Mouse (Mus musculus): ENCODE measurements around the gene Lpp. TPM values are rescaled to one million over a fixed set of nuclear protein-coding genes. Genes with fewer than 3 reads are reported as not detected.
A peak's percentile ranks its signal among the peaks of the same experiment; 100 is the strongest.

The Lpp gene
- polyA plus RNA-seq, 1 experiment from 2014 or later = 12.2 TPM

- Histone ChIP-seq H3K9ac (replicated peaks; ENCODE audit: low read depth, low read length) (no peak overlapping the region), H3K36me3 (ENCODE audit: control insufficient read depth, insufficient read depth) (no peaks in the 10 kb centered on the region), H3K4me3 (replicated peaks; ENCODE audit: low read length) (no peak overlapping the region), H3K4me2 (ENCODE audit: low read length) (no peak overlapping the region), H3K9me3 (ENCODE audit: control insufficient read depth, low read length) (no peaks in the 10 kb centered on the region), H3K27ac (ENCODE audit: low read length) (no peak overlapping the region), H3K4me1 (replicated peaks; ENCODE audit: control insufficient read depth, insufficient read depth, low read length) (0 out of 2 replicates have a peak, but pooled peaks cover 3% of the 10 kb centered on the region), H3K27me3 (replicated peaks; ENCODE audit: control insufficient read depth, insufficient read depth, low read length) (no peaks in the 10 kb centered on the region)
- WGBS = 97% methylated on average over 4 of the region's 4 CpGs
- ATAC-seq = no peak
Measured at GRCm38 (mm10) chr16:24478851-24479250, 85.5 kb downstream of the Lpp start.

- no peaks in the 10 kb centered on the region for H3K27me3 ChIP-seq (replicated peaks; ENCODE audit: control insufficient read depth, insufficient read depth, low read length)
- peaks cover 3% of the 10 kb centered on the region; the same call in 1 of the 2 replicates for H3K9me3 ChIP-seq (ENCODE audit: control insufficient read depth, low read length)
- H3K36me3 ChIP-seq (ENCODE audit: control insufficient read depth, insufficient read depth) = no peaks in the 10 kb centered on the region
- no peak overlapping the region for H3K4me3 ChIP-seq (replicated peaks; ENCODE audit: low read length)
- 95% methylated on average over 6 of the region's 6 CpGs for WGBS
- peaks cover 3% of the 10 kb centered on the region for H3K4me1 ChIP-seq (replicated peaks; ENCODE audit: control insufficient read depth, insufficient read depth, low read length)
- no peak overlapping the region for H3K9ac ChIP-seq (replicated peaks; ENCODE audit: low read depth, low read length)
- no peak overlapping the region for H3K4me2 ChIP-seq (ENCODE audit: low read length)
- H3K27ac ChIP-seq (ENCODE audit: low read length) = no peak overlapping the region
- ATAC-seq = no peak
Measured at GRCm38 (mm10) chr16:24482648-24483047, 89.3 kb downstream of the Lpp start.

- Histone ChIP-seq H3K4me1 (replicated peaks; ENCODE audit: control insufficient read depth, insufficient read depth, low read length) (peaks cover 12% of the 10 kb centered on the region), H3K27ac (ENCODE audit: low read length) (no peak overlapping the region), H3K36me3 (ENCODE audit: control insufficient read depth, insufficient read depth) (no peaks in the 10 kb centered on the region), H3K27me3 (replicated peaks; ENCODE audit: control insufficient read depth, insufficient read depth, low read length) (no peaks in the 10 kb centered on the region), H3K9me3 (ENCODE audit: control insufficient read depth, low read length) (peaks cover 3% of the 10 kb centered on the region; the same call in 1 of the 2 replicates), H3K4me2 (ENCODE audit: low read length) (no peak overlapping the region), H3K9ac (replicated peaks; ENCODE audit: low read depth, low read length) (no peak overlapping the region), H3K4me3 (replicated peaks; ENCODE audit: low read length) (no peak overlapping the region)
- no peak for ATAC-seq
- WGBS = 91% methylated on average over 13 of the region's 13 CpGs
Measured at GRCm38 (mm10) chr16:24483527-24484101, 90.3 kb downstream of the Lpp start.

GRCm38 (mm10) chr16:24487782-24488241 is 94.5 kb downstream of the Lpp start:
- peaks cover 28% of the 10 kb centered on the region for H3K4me1 ChIP-seq (replicated peaks; ENCODE audit: control insufficient read depth, insufficient read depth, low read length)
- peaks cover 3% of the 10 kb centered on the region; the same call in 1 of the 2 replicates for H3K9me3 ChIP-seq (ENCODE audit: control insufficient read depth, low read length)
- WGBS = 24% methylated on average over 6 of the region's 6 CpGs
- no peak overlapping the region for H3K9ac ChIP-seq (replicated peaks; ENCODE audit: low read depth, low read length)
- H3K36me3 ChIP-seq (ENCODE audit: control insufficient read depth, insufficient read depth) = no peaks in the 10 kb centered on the region
- ATAC-seq = peak; percentile 64
- no peak overlapping the region for H3K4me2 ChIP-seq (ENCODE audit: low read length)
- H3K27ac ChIP-seq (ENCODE audit: low read length) = peak overlapping the region; percentile 20; the same call in 1 of the 2 replicates
- H3K4me3 ChIP-seq (replicated peaks; ENCODE audit: low read length) = no peak overlapping the region
- no peaks in the 10 kb centered on the region for H3K27me3 ChIP-seq (replicated peaks; ENCODE audit: control insufficient read depth, insufficient read depth, low read length)

GRCm38 (mm10) chr16:24489516-24490285 is 96.4 kb downstream of the Lpp start:
- H3K4me1 ChIP-seq (replicated peaks; ENCODE audit: control insufficient read depth, insufficient read depth, low read length) = peaks cover 28% of the 10 kb centered on the region
- H3K36me3 ChIP-seq (ENCODE audit: control insufficient read depth, insufficient read depth) = no peaks in the 10 kb centered on the region
- H3K9ac ChIP-seq (replicated peaks; ENCODE audit: low read depth, low read length) = no peak overlapping the region
- H3K4me2 ChIP-seq (ENCODE audit: low read length) = no peak overlapping the region
- WGBS = 82% methylated on average over 8 of the region's 8 CpGs
- H3K27ac ChIP-seq (ENCODE audit: low read length) = no peak overlapping the region; the same call in 1 of the 2 replicates
- peaks cover 3% of the 10 kb centered on the region; the same call in 1 of the 2 replicates for H3K9me3 ChIP-seq (ENCODE audit: control insufficient read depth, low read length)
- no peak overlapping the region for H3K4me3 ChIP-seq (replicated peaks; ENCODE audit: low read length)
- no peaks in the 10 kb centered on the region for H3K27me3 ChIP-seq (replicated peaks; ENCODE audit: control insufficient read depth, insufficient read depth, low read length)
- no peak for ATAC-seq

GRCm38 (mm10) chr16:24490751-24491485 is 97.6 kb downstream of the Lpp start:
- H3K4me2 ChIP-seq (ENCODE audit: low read length) = no peak overlapping the region
- H3K9ac ChIP-seq (replicated peaks; ENCODE audit: low read depth, low read length) = no peak overlapping the region
- no peaks in the 10 kb centered on the region for H3K36me3 ChIP-seq (ENCODE audit: control insufficient read depth, insufficient read depth)
- H3K9me3 ChIP-seq (ENCODE audit: control insufficient read depth, low read length) = no peaks in the 10 kb centered on the region
- peaks cover 30% of the 10 kb centered on the region for H3K4me1 ChIP-seq (replicated peaks; ENCODE audit: control insufficient read depth, insufficient read depth, low read length)
- WGBS = 29% methylated on average over 18 of the region's 18 CpGs
- no peaks in the 10 kb centered on the region for H3K27me3 ChIP-seq (replicated peaks; ENCODE audit: control insufficient read depth, insufficient read depth, low read length)
- ATAC-seq = peak; percentile 49
- H3K27ac ChIP-seq (ENCODE audit: low read length) = peak overlapping the region; percentile 33
- H3K4me3 ChIP-seq (replicated peaks; ENCODE audit: low read length) = no peak overlapping the region

- no peak for ATAC-seq
- Histone ChIP-seq H3K36me3 (ENCODE audit: control insufficient read depth, insufficient read depth) (no peaks in the 10 kb centered on the region), H3K4me1 (replicated peaks; ENCODE audit: control insufficient read depth, insufficient read depth, low read length) (peaks cover 30% of the 10 kb centered on the region), H3K9me3 (ENCODE audit: control insufficient read depth, low read length) (no peaks in the 10 kb centered on the region), H3K9ac (replicated peaks; ENCODE audit: low read depth, low read length) (no peak overlapping the region), H3K27ac (ENCODE audit: low read length) (no peak overlapping the region), H3K27me3 (replicated peaks; ENCODE audit: control insufficient read depth, insufficient read depth, low read length) (no peaks in the 10 kb centered on the region), H3K4me2 (ENCODE audit: low read length) (no peak overlapping the region), H3K4me3 (replicated peaks; ENCODE audit: low read length) (no peak overlapping the region)
- WGBS = 90% methylated on average over 2 of the region's 2 CpGs
Measured at GRCm38 (mm10) chr16:24491486-24491758, 98.1 kb downstream of the Lpp start.

- no peak for ATAC-seq
Measured at GRCm38 (mm10) chr16:24492194-24492940, 99.1 kb downstream of the Lpp start.

GRCm38 (mm10) chr16:24494531-24494930 is 101.2 kb downstream of the Lpp start:
- Histone ChIP-seq H3K36me3 (ENCODE audit: control insufficient read depth, insufficient read depth) (no peaks in the 10 kb centered on the region), H3K4me3 (replicated peaks; ENCODE audit: low read length) (no peak overlapping the region), H3K4me2 (ENCODE audit: low read length) (no peak overlapping the region), H3K4me1 (replicated peaks; ENCODE audit: control insufficient read depth, insufficient read depth, low read length) (peaks cover 18% of the 10 kb centered on the region), H3K9ac (replicated peaks; ENCODE audit: low read depth, low read length) (no peak overlapping the region), H3K27ac (ENCODE audit: low read length) (no peak overlapping the region), H3K27me3 (replicated peaks; ENCODE audit: control insufficient read depth, insufficient read depth, low read length) (no peaks in the 10 kb centered on the region), H3K9me3 (ENCODE audit: control insufficient read depth, low read length) (no peaks in the 10 kb centered on the region)
- WGBS = 56% methylated on average over 6 of the region's 6 CpGs
- ATAC-seq = no peak

More at GRCm38 (mm10) chr16:24492194-24492940, 99.1 kb downstream of the Lpp start:
- no peak overlapping the region for H3K4me3 ChIP-seq (replicated peaks; ENCODE audit: low read length)
- H3K4me2 ChIP-seq (ENCODE audit: low read length) = no peak overlapping the region
- peaks cover 30% of the 10 kb centered on the region for H3K4me1 ChIP-seq (replicated peaks; ENCODE audit: control insufficient read depth, insufficient read depth, low read length)
- no peak overlapping the region for H3K9ac ChIP-seq (replicated peaks; ENCODE audit: low read depth, low read length)
- H3K36me3 ChIP-seq (ENCODE audit: control insufficient read depth, insufficient read depth) = no peaks in the 10 kb centered on the region
- no peaks in the 10 kb centered on the region for H3K27me3 ChIP-seq (replicated peaks; ENCODE audit: control insufficient read depth, insufficient read depth, low read length)
- no peaks in the 10 kb centered on the region for H3K9me3 ChIP-seq (ENCODE audit: control insufficient read depth, low read length)
- H3K27ac ChIP-seq (ENCODE audit: low read length) = no peak overlapping the region
- 63% methylated on average over 4 of the region's 4 CpGs for WGBS
